Mouse (Mus musculus) hindbrain, embryonic 16.5 days (tissue): ENCODE data around the gene 4921524J17Rik. TPM values are rescaled to one million over a fixed set of nuclear protein-coding genes. Genes with fewer than 3 reads are reported as not detected.

ENCODE experiments used
- ATAC-seq: fragments of 200-750 bp; cut with Nextera tagmentation; 2 replicates; pipeline ENCODE4 v1.8.0; 2017; ENCODE audit warnings: moderate TSS enrichment, moderate library complexity
- H3K27ac ChIP-seq: fragments of 300-500 bp; sonication (generic); 2 replicates; pipeline ENCODE4 v1.5.1; 2014; ENCODE audit warnings: low read depth, mild to moderate bottlenecking, control low read depth, low read length, moderate library complexity
- H3K27me3 ChIP-seq: fragments of 300-500 bp; sonication (generic); replicated peaks from 2 replicates; pipeline ENCODE4 v1.6.1; 2014; ENCODE audit warnings: low read length; ENCODE audit not compliant: control insufficient read depth, insufficient read depth
- H3K36me3 ChIP-seq: fragments of 300-500 bp; sonication (generic); 2 replicates; pipeline ENCODE4 v1.6.1; 2014; ENCODE audit warnings: mild to moderate bottlenecking, low read length, moderate library complexity, mixed read lengths; ENCODE audit not compliant: control insufficient read depth, insufficient read depth
- H3K4me1 ChIP-seq: fragments of 300-500 bp; sonication (generic); 2 replicates; pipeline ENCODE4 v1.6.1; 2014; ENCODE audit warnings: low read depth, low read length; ENCODE audit not compliant: control insufficient read depth, insufficient read depth
- H3K4me2 ChIP-seq: fragments of 300-500 bp; sonication (generic); 2 replicates; pipeline ENCODE4 v1.6.1; 2014; ENCODE audit warnings: mild to moderate bottlenecking, low read length, control low read depth, moderate library complexity
- H3K4me3 ChIP-seq: fragments of 300-500 bp; sonication (generic); 2 replicates; pipeline ENCODE4 v1.5.1; 2014; ENCODE audit warnings: mild to moderate bottlenecking, low read length, control low read depth, moderate library complexity
- H3K9ac ChIP-seq: fragments of 300-500 bp; sonication (generic); 2 replicates; pipeline ENCODE4 v1.6.1; 2014; ENCODE audit warnings: low read depth, mild to moderate bottlenecking, control low read depth, low read length, moderate library complexity
- H3K9me3 ChIP-seq: fragments of 300-500 bp; sonication (generic); 2 replicates; pipeline ENCODE4 v1.6.1; 2014; ENCODE audit warnings: mild to moderate bottlenecking, low read length, moderate library complexity; ENCODE audit not compliant: control insufficient read depth
- WGBS: fragments of 180-500 bp; shearing (Covaris S2); extraction: QIAGEN DNeasy Blood & Tissue Kit; methylation state at CpG from one replicate; pipeline ENCODE4 v1.1.7; 2014; 5-methylcytosine and 5-hydroxymethylcytosine counted together
- polyA plus RNA-seq: library from polyadenylated mRNA; unstranded; fragments of >200 nt; fragmentation: Nextera tagmentation; extraction: Ambion mirVana; gene quantifications from 2 replicates; pipeline ENCODE4 v1.2.1, GENCODE M21; 2015

The 4921524J17Rik gene
- polyA plus RNA-seq, 1 experiment from 2014 or later = 39.2 TPM

DNA sequence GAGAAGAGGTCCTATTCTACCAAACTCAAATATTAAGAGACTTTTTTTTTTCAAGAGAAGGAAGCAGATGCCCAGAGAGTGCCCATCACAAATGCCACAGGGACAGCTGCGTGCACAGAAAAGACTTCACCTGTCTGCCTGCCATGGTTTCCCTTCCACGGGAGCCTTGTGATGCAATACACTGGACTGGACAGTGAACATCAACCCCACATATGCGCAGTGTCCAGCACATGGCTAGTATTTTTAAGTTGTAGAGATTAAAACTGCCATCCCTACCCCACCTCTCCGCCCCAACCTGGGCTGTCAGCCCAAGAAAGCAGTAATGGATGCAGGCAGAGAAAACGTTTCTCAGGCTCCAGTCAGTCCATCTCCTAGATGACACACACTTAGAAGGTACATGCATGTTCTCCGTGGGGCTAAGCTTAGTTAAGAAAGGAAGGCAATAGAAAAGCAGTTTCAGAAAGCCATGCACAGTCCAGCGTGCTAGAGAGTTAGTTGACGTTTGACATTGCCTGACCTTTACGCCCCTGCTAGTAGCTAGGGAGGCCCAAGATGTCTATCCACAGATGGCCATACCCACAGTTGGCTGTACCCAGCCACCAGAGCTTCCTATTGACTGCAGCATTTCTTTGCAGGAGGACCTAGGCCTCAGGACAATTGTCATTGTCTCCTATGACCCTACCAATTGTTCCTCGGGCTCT is 52.4 kb downstream of the 4921524J17Rik start:
- Histone ChIP-seq H3K4me3 (no peak overlapping the region), H3K4me2 (no peak overlapping the region), H3K9me3 (no peaks in the 10 kb centered on the region), H3K27ac (no peak overlapping the region), H3K9ac (no peak overlapping the region), H3K4me1 (no peaks in the 10 kb centered on the region), H3K27me3 (no peaks in the 10 kb centered on the region), H3K36me3 (no peaks in the 10 kb centered on the region)
- WGBS = 87% methylated on average over 10 of the region's 10 CpGs
- no peak for ATAC-seq

DNA sequence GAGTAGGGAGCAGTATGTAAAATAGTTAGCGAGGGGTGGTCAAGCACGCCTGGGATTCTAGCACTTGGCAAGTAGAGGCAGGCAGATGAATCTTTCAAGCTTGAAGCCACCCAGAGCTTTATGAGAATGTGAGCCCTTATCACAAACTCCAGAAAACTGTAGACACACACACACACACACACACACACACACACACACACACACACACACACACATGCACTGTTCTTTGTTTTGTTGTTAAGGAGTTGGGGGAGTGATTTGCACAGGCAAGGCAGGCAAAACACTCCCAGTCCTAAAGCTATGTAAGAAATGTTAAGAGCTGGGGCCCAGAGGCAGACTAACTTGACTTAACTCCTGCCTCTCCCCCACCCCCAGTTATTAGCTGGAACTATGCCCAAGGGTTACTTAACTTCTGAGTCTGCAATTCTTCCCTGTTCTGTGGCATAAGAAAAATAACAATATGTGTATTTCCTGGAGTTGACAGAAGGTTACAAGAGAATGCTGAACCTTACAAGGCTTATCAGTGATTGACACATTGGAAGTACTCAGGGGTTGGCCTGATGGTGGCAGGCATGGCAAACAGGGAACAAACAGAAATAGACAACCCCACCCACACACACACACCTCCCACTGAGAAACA is 53.4 kb downstream of the 4921524J17Rik start:
- Histone ChIP-seq H3K9ac (no peak overlapping the region), H3K27ac (no peak overlapping the region), H3K4me2 (no peak overlapping the region), H3K9me3 (no peaks in the 10 kb centered on the region), H3K27me3 (no peaks in the 10 kb centered on the region), H3K36me3 (no peaks in the 10 kb centered on the region), H3K4me1 (no peaks in the 10 kb centered on the region), H3K4me3 (no peak overlapping the region)
- WGBS = 29% methylated on average over 2 of the region's 2 CpGs
- no peak for ATAC-seq

DNA sequence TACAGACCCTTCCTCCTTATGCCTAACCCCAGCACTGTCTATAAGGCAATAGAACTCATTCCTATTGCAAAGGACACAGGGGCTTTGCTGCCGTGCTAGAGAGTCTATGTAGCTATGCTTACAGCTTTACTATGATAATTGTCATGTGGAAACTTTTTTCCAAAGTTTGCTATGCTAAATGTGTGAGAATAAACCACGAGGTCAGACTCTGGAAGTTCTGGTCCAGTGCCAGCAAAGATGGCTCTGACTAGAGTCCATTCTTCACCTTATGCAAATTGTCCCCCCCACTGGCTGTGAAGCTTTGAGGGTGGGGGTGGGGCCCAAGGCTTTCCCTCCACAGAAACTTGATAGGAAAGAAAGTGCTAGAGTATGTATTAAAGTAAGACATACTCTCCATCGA is 56.1 kb downstream of the 4921524J17Rik start:
- H3K9ac ChIP-seq = no peak overlapping the region
- H3K36me3 ChIP-seq = no peaks in the 10 kb centered on the region
- WGBS = 52% methylated on average over 3 of the region's 3 CpGs
- no peak for ATAC-seq
- H3K27me3 ChIP-seq = no peaks in the 10 kb centered on the region
- H3K9me3 ChIP-seq = no peaks in the 10 kb centered on the region
- no peak overlapping the region for H3K27ac ChIP-seq
- no peaks in the 10 kb centered on the region for H3K4me1 ChIP-seq
- no peak overlapping the region for H3K4me3 ChIP-seq
- H3K4me2 ChIP-seq = no peak overlapping the region

DNA sequence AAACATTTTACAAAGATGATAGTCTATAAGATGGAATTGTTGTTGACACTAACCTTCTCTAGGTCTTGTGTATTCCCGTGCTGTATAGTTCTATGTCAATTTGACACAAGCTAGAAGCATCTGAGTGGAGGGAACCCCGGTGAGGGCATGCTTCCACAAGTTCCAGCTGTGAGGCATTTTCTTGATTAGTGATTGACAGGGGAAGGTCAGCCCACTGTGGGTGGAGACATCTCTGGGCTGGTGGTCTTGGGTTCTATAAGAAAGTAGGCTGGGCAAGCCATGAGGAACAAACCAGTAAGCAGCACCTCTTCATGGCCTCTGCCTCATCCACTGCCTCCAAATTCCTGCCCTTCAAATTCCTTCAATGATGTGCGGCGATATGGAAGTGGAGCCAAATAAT is 58.3 kb downstream of the 4921524J17Rik start:
- 65% methylated on average over 4 of the region's 4 CpGs for WGBS

DNA sequence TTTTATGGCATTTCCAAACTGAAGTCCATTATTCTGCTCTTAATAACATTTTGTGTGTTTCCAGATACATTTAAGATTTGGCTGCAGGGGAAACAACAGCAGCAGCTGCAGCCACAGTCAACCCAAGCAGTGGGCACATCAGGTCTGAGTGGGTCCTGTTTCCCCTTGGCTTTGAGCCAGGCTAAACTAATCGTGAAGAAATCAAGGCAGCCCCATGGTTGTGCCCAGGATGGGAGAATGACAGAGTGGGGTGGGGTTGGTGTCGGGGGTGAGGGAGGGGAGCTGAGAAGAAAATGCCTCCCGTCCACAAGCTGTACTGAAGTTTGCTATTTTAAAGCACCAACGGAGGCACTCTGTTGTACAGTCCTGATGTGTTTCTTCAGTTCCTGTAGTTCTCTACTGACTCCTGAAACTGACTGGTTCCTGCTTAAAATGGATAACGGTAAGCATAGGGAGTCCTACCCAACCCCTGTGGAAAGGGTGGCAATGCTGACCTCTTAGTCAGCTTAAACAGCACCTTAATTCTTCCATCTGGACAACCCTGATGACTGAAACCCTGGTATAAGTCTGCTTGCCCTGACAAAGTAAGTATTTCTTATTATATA is 59.1 kb downstream of the 4921524J17Rik start:
- no peak overlapping the region for H3K27ac ChIP-seq
- H3K27me3 ChIP-seq = no peaks in the 10 kb centered on the region
- H3K4me3 ChIP-seq = no peak overlapping the region
- no peaks in the 10 kb centered on the region for H3K36me3 ChIP-seq
- no peak overlapping the region for H3K4me2 ChIP-seq
- no peak for ATAC-seq
- 63% methylated on average over 5 of the region's 5 CpGs for WGBS
- no peaks in the 10 kb centered on the region for H3K9me3 ChIP-seq
- H3K9ac ChIP-seq = no peak overlapping the region
- no peaks in the 10 kb centered on the region for H3K4me1 ChIP-seq

More for the DNA sequence above, 58.3 kb downstream of the 4921524J17Rik start:
- H3K27me3 ChIP-seq = no peaks in the 10 kb centered on the region
- no peak overlapping the region for H3K9ac ChIP-seq
- H3K4me3 ChIP-seq = no peak overlapping the region
- no peaks in the 10 kb centered on the region for H3K36me3 ChIP-seq
- H3K9me3 ChIP-seq = no peaks in the 10 kb centered on the region
- no peaks in the 10 kb centered on the region for H3K4me1 ChIP-seq
- H3K27ac ChIP-seq = no peak overlapping the region
- ATAC-seq = no peak
- no peak overlapping the region for H3K4me2 ChIP-seq

DNA sequence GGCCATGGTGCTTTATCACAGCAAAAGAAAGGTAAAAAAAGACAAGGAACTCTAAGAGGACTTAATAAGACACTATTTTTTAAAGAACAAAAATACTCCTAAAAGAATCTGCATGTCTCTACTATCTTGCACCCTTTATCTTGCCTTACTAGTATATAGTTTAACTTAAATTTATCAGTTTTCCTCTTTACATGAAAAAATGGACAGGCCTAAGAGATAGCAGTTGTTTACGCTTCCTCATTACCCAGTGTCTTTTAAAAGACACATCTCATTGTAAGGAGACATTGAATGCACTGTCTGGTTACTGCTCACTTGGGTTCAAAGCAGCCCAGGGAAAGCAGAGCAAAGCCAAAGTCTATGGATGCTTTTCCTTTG is 60.2 kb downstream of the 4921524J17Rik start:
- WGBS = 93% methylated on average over 1 of the region's 1 CpGs
- H3K36me3 ChIP-seq = no peaks in the 10 kb centered on the region
- no peak overlapping the region for H3K27ac ChIP-seq
- no peak overlapping the region for H3K4me2 ChIP-seq
- ATAC-seq = no peak
- H3K9me3 ChIP-seq = no peaks in the 10 kb centered on the region
- no peaks in the 10 kb centered on the region for H3K4me1 ChIP-seq
- H3K27me3 ChIP-seq = no peaks in the 10 kb centered on the region
- H3K4me3 ChIP-seq = no peak overlapping the region
- H3K9ac ChIP-seq = no peak overlapping the region

DNA sequence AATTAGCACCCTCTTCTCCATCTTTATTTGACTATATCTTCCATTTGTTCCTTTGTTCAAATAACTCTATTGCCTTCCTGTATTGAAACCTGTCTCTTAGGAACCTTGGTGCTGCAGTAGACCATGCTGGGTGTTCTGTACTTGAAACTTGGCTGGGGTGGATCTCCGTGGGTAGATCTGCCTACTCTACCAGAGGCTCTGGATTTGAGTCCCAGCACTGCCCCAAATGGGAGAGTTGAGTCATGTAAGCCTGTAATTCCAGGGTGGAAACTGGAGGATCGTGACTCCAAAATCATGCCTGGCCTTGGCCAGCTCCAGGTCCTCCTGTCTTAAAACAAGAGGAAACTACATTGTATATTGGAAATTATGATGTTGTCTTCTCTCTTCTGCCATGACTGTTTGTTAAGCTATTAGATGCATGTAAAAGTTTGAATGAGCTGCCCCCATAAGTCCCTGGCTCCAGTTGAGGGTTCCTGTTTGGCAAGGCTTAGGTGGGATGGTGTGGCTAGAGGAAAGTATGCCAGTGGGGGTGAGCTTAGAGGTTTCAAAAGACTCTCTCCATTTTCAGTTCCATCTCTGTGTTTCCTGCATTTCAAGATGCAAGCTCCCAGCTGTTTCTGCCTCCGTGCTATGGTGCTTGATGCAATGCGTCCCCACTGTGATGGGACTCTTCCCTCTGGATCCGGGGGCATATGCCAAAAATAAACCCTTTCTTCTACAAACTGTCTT is 60.7 kb downstream of the 4921524J17Rik start:
- H3K4me3 ChIP-seq = no peak overlapping the region
- no peaks in the 10 kb centered on the region for H3K4me1 ChIP-seq
- no peak overlapping the region for H3K4me2 ChIP-seq
- no peak overlapping the region for H3K27ac ChIP-seq
- ATAC-seq = no peak
- H3K9ac ChIP-seq = no peak overlapping the region
- no peaks in the 10 kb centered on the region for H3K36me3 ChIP-seq
- H3K9me3 ChIP-seq = no peaks in the 10 kb centered on the region
- 84% methylated on average over 5 of the region's 5 CpGs for WGBS
- no peaks in the 10 kb centered on the region for H3K27me3 ChIP-seq

DNA sequence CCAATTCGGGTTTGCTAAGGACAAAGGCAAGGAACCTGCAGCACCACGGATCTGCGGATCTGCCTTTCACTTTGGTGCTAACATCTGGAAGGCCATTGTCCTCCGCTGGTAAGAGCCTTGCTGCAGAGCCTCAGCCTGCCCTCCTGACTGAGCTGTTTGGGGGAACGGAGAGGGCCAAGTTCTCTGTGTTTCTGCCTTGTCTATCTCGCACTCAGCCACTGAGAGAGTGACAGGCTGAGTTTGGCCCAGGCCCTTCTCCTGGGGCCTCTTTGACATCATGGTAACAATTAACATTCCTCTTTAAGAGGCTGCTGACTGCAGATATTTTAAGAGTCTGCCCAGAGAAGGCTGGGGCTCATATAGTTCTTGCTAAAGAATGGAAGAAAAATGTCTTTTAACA is 67.5 kb downstream of the 4921524J17Rik start:
- WGBS = 53% methylated on average over 6 of the region's 6 CpGs
- Histone ChIP-seq H3K36me3 (no peaks in the 10 kb centered on the region), H3K9ac (no peak overlapping the region), H3K4me3 (no peak overlapping the region), H3K4me1 (no peaks in the 10 kb centered on the region), H3K27me3 (no peaks in the 10 kb centered on the region), H3K4me2 (no peak overlapping the region), H3K9me3 (no peaks in the 10 kb centered on the region), H3K27ac (no peak overlapping the region)
- ATAC-seq = no peak

DNA sequence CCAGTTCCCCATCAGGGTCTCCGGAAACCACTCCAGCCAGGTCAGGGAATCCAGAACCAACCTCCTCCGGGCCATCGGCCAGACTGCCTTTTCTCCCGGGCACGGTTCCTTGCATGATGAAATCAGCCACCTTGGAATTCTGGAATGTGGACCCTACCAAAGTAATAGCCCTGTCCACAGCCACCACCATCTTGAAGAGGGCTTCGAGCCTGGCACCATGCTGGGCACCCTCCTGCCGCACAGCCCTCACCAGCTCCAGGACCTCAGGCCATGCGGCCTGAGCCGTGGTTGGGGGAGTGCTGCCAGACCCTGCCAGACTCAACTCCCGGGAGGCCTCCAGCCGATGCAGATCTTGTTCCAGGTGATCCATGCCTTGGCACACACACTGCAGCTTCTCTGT is 68.0 kb downstream of the 4921524J17Rik start:
- H3K4me3 ChIP-seq = no peak overlapping the region
- H3K27me3 ChIP-seq = no peaks in the 10 kb centered on the region
- no peak overlapping the region for H3K4me2 ChIP-seq
- WGBS = 91% methylated on average over 11 of the region's 11 CpGs
- no peak overlapping the region for H3K9ac ChIP-seq
- H3K9me3 ChIP-seq = no peaks in the 10 kb centered on the region
- H3K36me3 ChIP-seq = no peaks in the 10 kb centered on the region
- no peak for ATAC-seq
- no peak overlapping the region for H3K27ac ChIP-seq
- no peaks in the 10 kb centered on the region for H3K4me1 ChIP-seq
